Mouse (Mus musculus): ENCODE data around the gene Babam2. TPM values are rescaled to one million over a fixed set of nuclear protein-coding genes. Genes with fewer than 3 reads are reported as not detected.

The Babam2 gene
- total and polyA plus RNA-seq, 2 experiments from 2014 or later, result 30.9 to 58.9 TPM

GRCm38 (mm10) chr5:31828747-31829146 lies 131.3 kb downstream of the Babam2 start:
- no peak for TF ChIP-seq CTCF (IDR thresholded peaks at IDR 0.05)
- DNase-seq (ENCODE audit: low spot score) (no peak), ATAC-seq (ENCODE audit: low FRiP score) (no peak)
- H3K27ac ChIP-seq (ENCODE audit: low read depth, low read length), result no peak overlapping the region
- H3K27me3 ChIP-seq (ENCODE audit: insufficient read depth, low read length), result no peaks in the 10 kb centered on the region
- H3K4me3 ChIP-seq (ENCODE audit: low read depth, low read length), result no peak overlapping the region
- no peak overlapping the region for H3K9ac ChIP-seq (replicated peaks; ENCODE audit: low read length, poor library complexity, severe bottlenecking)
- no peaks in the 10 kb centered on the region for H3K4me1 ChIP-seq (ENCODE audit: insufficient read depth, low read length)
- no peaks in the 10 kb centered on the region for H3K36me3 ChIP-seq (ENCODE audit: insufficient read depth, low read length)
- H3K9me3 ChIP-seq (ENCODE audit: low read length), result no peaks in the 10 kb centered on the region
- 94% methylated on average over 10 of the region's 10 CpGs for WGBS
- no peak overlapping the region for H3K4me2 ChIP-seq (ENCODE audit: low read depth, low read length, poor library complexity, severe bottlenecking)

GRCm38 (mm10) chr5:31829588-31829987 lies 132.1 kb downstream of the Babam2 start:
- Histone ChIP-seq H3K36me3 (ENCODE audit: insufficient read depth, low read length) (no peaks in the 10 kb centered on the region), H3K27ac (ENCODE audit: low read depth, low read length) (no peak overlapping the region), H3K4me1 (ENCODE audit: insufficient read depth, low read length) (no peaks in the 10 kb centered on the region), H3K9me3 (ENCODE audit: low read length) (no peaks in the 10 kb centered on the region), H3K9ac (replicated peaks; ENCODE audit: low read length, poor library complexity, severe bottlenecking) (no peak overlapping the region), H3K4me3 (ENCODE audit: low read depth, low read length) (no peak overlapping the region), H3K27me3 (ENCODE audit: insufficient read depth, low read length) (no peaks in the 10 kb centered on the region), H3K4me2 (ENCODE audit: low read depth, low read length, poor library complexity, severe bottlenecking) (no peak overlapping the region)
- 88% methylated on average over 1 of the region's 1 CpGs for WGBS
- no peak for TF ChIP-seq CTCF (IDR thresholded peaks at IDR 0.05)
- no peak for ATAC-seq (ENCODE audit: low FRiP score)
- DNase-seq (ENCODE audit: low spot score), result no peak

GRCm38 (mm10) chr5:31831587-31831986 lies 134.1 kb downstream of the Babam2 start:
- H3K4me1 ChIP-seq (ENCODE audit: insufficient read depth, low read length), result no peaks in the 10 kb centered on the region
- H3K4me2 ChIP-seq (ENCODE audit: low read depth, low read length, poor library complexity, severe bottlenecking), result no peak overlapping the region
- H3K9me3 ChIP-seq (ENCODE audit: low read length), result no peaks in the 10 kb centered on the region
- H3K36me3 ChIP-seq (ENCODE audit: insufficient read depth, low read length), result no peaks in the 10 kb centered on the region
- 57% methylated on average over 1 of the region's 1 CpGs for WGBS
- no peak for ATAC-seq (ENCODE audit: low FRiP score)
- DNase-seq (ENCODE audit: low spot score), result no peak
- no peak overlapping the region for H3K9ac ChIP-seq (replicated peaks; ENCODE audit: low read length, poor library complexity, severe bottlenecking)
- H3K4me3 ChIP-seq (ENCODE audit: low read depth, low read length), result no peak overlapping the region
- no peak for TF ChIP-seq CTCF (IDR thresholded peaks at IDR 0.05)
- H3K27me3 ChIP-seq (ENCODE audit: insufficient read depth, low read length), result no peaks in the 10 kb centered on the region
- no peak overlapping the region for H3K27ac ChIP-seq (ENCODE audit: low read depth, low read length)

GRCm38 (mm10) chr5:31835691-31836090 lies 138.2 kb downstream of the Babam2 start:
- no peak for TF ChIP-seq CTCF (IDR thresholded peaks at IDR 0.05)
- no peak overlapping the region for H3K4me2 ChIP-seq (ENCODE audit: low read depth, low read length, poor library complexity, severe bottlenecking)
- no peak for ATAC-seq (ENCODE audit: low FRiP score)
- no peaks in the 10 kb centered on the region for H3K4me1 ChIP-seq (ENCODE audit: insufficient read depth, low read length)
- no peaks in the 10 kb centered on the region for H3K9me3 ChIP-seq (ENCODE audit: low read length)
- no peaks in the 10 kb centered on the region for H3K36me3 ChIP-seq (ENCODE audit: insufficient read depth, low read length)
- no peak for DNase-seq (ENCODE audit: low spot score)
- H3K27ac ChIP-seq (ENCODE audit: low read depth, low read length), result no peak overlapping the region
- no peak overlapping the region for H3K9ac ChIP-seq (replicated peaks; ENCODE audit: low read length, poor library complexity, severe bottlenecking)
- WGBS, result 88% methylated on average over 2 of the region's 2 CpGs
- no peak overlapping the region for H3K4me3 ChIP-seq (ENCODE audit: low read depth, low read length)
- H3K27me3 ChIP-seq (ENCODE audit: insufficient read depth, low read length), result no peaks in the 10 kb centered on the region

- H3K27me3 ChIP-seq (ENCODE audit: insufficient read depth, low read length), result no peaks in the 10 kb centered on the region
- no peaks in the 10 kb centered on the region for H3K9me3 ChIP-seq (ENCODE audit: low read length)
- TF ChIP-seq CTCF (IDR thresholded peaks at IDR 0.05), result no peak
- ATAC-seq (ENCODE audit: low FRiP score) (no peak), DNase-seq (ENCODE audit: low spot score) (no peak)
- H3K27ac ChIP-seq (ENCODE audit: low read depth, low read length), result no peak overlapping the region
- H3K9ac ChIP-seq (replicated peaks; ENCODE audit: low read length, poor library complexity, severe bottlenecking), result no peak overlapping the region
- H3K4me3 ChIP-seq (ENCODE audit: low read depth, low read length), result no peak overlapping the region
- no peaks in the 10 kb centered on the region for H3K4me1 ChIP-seq (ENCODE audit: insufficient read depth, low read length)
- no peaks in the 10 kb centered on the region for H3K36me3 ChIP-seq (ENCODE audit: insufficient read depth, low read length)
- H3K4me2 ChIP-seq (ENCODE audit: low read depth, low read length, poor library complexity, severe bottlenecking), result no peak overlapping the region
These were observed 142.5 kb downstream of the Babam2 start for GRCm38 (mm10) chr5:31839973-31840372.

GRCm38 (mm10) chr5:31840406-31840805 lies 142.9 kb downstream of the Babam2 start:
- Histone ChIP-seq H3K4me2 (ENCODE audit: low read depth, low read length, poor library complexity, severe bottlenecking) (no peak overlapping the region), H3K4me3 (ENCODE audit: low read depth, low read length) (no peak overlapping the region), H3K27ac (ENCODE audit: low read depth, low read length) (no peak overlapping the region), H3K27me3 (ENCODE audit: insufficient read depth, low read length) (no peaks in the 10 kb centered on the region), H3K36me3 (ENCODE audit: insufficient read depth, low read length) (no peaks in the 10 kb centered on the region), H3K9ac (replicated peaks; ENCODE audit: low read length, poor library complexity, severe bottlenecking) (no peak overlapping the region), H3K4me1 (ENCODE audit: insufficient read depth, low read length) (no peaks in the 10 kb centered on the region), H3K9me3 (ENCODE audit: low read length) (no peaks in the 10 kb centered on the region)
- no peak for TF ChIP-seq CTCF (IDR thresholded peaks at IDR 0.05)
- no peak for ATAC-seq (ENCODE audit: low FRiP score)
- no peak for DNase-seq (ENCODE audit: low spot score)
- whole genome bisulfite sequencing, result 91% methylated on average over 1 of the region's 1 CpGs
